Mouse (Mus musculus) liver, embryonic 11.5 days (tissue): ENCODE measurements around the gene Spag6l. TPM values are rescaled to one million over a fixed set of nuclear protein-coding genes. Genes with fewer than 3 reads are reported as not detected.
A peak's percentile ranks its signal among the peaks of the same experiment; 100 is the strongest.
"Not testable (repeated sequence)": the region's sequence is repeated elsewhere in the genome, so short reads cannot be mapped to it uniquely, and the experiment has no call there.

ENCODE experiments used
- ATAC-seq: fragments of 200-750 bp; cut with Nextera tagmentation; replicated peaks from 2 replicates; pipeline ENCODE4 v1.8.0; 2017; ENCODE audit warnings: moderate number of reproducible peaks, mild to moderate bottlenecking, moderate TSS enrichment, moderate library complexity; ENCODE audit not compliant: low FRiP score
- DNase-seq: peaks from one replicate; pipeline ENCODE4 v3.0.0-alpha.2; 2017; ENCODE audit warnings: low spot score
- H3K27ac ChIP-seq: fragments of 300-500 bp; sonication (generic); 2 replicates; pipeline ENCODE4 v1.5.1; 2014; ENCODE audit warnings: mild to moderate bottlenecking, low read depth, low read length, control low read depth
- H3K27me3 ChIP-seq: fragments of 300-500 bp; sonication (generic); replicated peaks from 2 replicates; pipeline ENCODE4 v1.6.1; 2014; ENCODE audit warnings: low read length, mixed read lengths; ENCODE audit not compliant: control insufficient read depth, insufficient read depth
- H3K36me3 ChIP-seq: fragments of 300-500 bp; sonication (generic); 2 replicates; pipeline ENCODE4 v1.6.1; 2014; ENCODE audit warnings: mild to moderate bottlenecking, low read length, moderate library complexity, mixed read lengths; ENCODE audit not compliant: control insufficient read depth, insufficient read depth
- H3K4me1 ChIP-seq: fragments of 300-500 bp; sonication (generic); replicated peaks from 2 replicates; pipeline ENCODE4 v1.6.1; 2014; ENCODE audit warnings: low read length, mixed read lengths; ENCODE audit not compliant: control insufficient read depth, insufficient read depth
- H3K4me2 ChIP-seq: fragments of 300-500 bp; sonication (generic); 2 replicates; pipeline ENCODE4 v1.6.1; 2014; ENCODE audit warnings: mild to moderate bottlenecking, control low read depth, moderate library complexity
- H3K4me3 ChIP-seq: fragments of 300-500 bp; sonication (generic); 2 replicates; pipeline ENCODE4 v1.5.1; 2014; ENCODE audit warnings: low read depth, low read length, control low read depth
- H3K9ac ChIP-seq: fragments of 300-500 bp; sonication (generic); 2 replicates; pipeline ENCODE4 v1.6.1; 2014; ENCODE audit warnings: low read depth, low read length, control low read depth
- H3K9me3 ChIP-seq: fragments of 300-500 bp; sonication (generic); 2 replicates; pipeline ENCODE4 v1.6.1; 2016; ENCODE audit warnings: low read length, inconsistent platforms, mixed read lengths; ENCODE audit not compliant: control insufficient read depth
- WGBS: fragments of 180-500 bp; shearing (Covaris S2); extraction: QIAGEN DNeasy Blood & Tissue Kit; methylation state at CpG from one replicate; pipeline ENCODE4 v1.1.7; 2014; 5-methylcytosine and 5-hydroxymethylcytosine counted together
- polyA plus RNA-seq: library from polyadenylated mRNA; unstranded; fragments of >200 nt; fragmentation: Nextera tagmentation; extraction: Ambion mirVana; gene quantifications from 2 replicates; pipeline ENCODE4 v1.2.1, GENCODE M21; 2014

Gene Spag6l
- polyA plus RNA-seq, 1 experiment from 2014 or later: not detected

- Histone ChIP-seq H3K9ac (no peak overlapping the region), H3K9me3 (no peaks in the 10 kb centered on the region), H3K27ac (no peak overlapping the region), H3K4me1 (no peaks in the 10 kb centered on the region), H3K27me3 (no peaks in the 10 kb centered on the region), H3K4me2 (no peak overlapping the region), H3K4me3 (no peak overlapping the region), H3K36me3 (no peaks in the 10 kb centered on the region)
- ATAC-seq: no peak
- WGBS: 64% methylated on average over 13 of the region's 13 CpGs
- no peak for DNase-seq
These were observed 27.6 kb upstream of the Spag6l start for GRCm38 (mm10) chr16:16856731-16857476.

GRCm38 (mm10) chr16:16856054-16856453, 26.8 kb upstream of the Spag6l start:
- H3K27ac ChIP-seq, H3K9ac ChIP-seq, H3K4me2 ChIP-seq, H3K36me3 ChIP-seq, DNase-seq, H3K9me3 ChIP-seq, H3K4me3 ChIP-seq, H3K4me1 ChIP-seq, H3K27me3 ChIP-seq, ATAC-seq: not testable (repeated sequence)
- 75% methylated on average over 9 of the region's 9 CpGs for WGBS

GRCm38 (mm10) chr16:16855541-16855940, 26.3 kb upstream of the Spag6l start:
- Histone ChIP-seq H3K4me1 (no peaks in the 10 kb centered on the region), H3K9ac (no peak overlapping the region), H3K27me3 (no peaks in the 10 kb centered on the region), H3K36me3 (no peaks in the 10 kb centered on the region), H3K4me3 (no peak overlapping the region), H3K9me3 (no peaks in the 10 kb centered on the region), H3K27ac (no peak overlapping the region), H3K4me2 (no peak overlapping the region)
- WGBS: 97% methylated on average over 1 of the region's 1 CpGs
- DNase-seq (no peak), ATAC-seq (no peak)

- H3K4me3 ChIP-seq: no peak overlapping the region
- no peaks in the 10 kb centered on the region for H3K27me3 ChIP-seq
- no peak overlapping the region for H3K4me2 ChIP-seq
- H3K36me3 ChIP-seq: no peaks in the 10 kb centered on the region
- ATAC-seq: no peak
- no peak overlapping the region for H3K27ac ChIP-seq
- 25% methylated on average over 6 of the region's 6 CpGs for WGBS
- H3K4me1 ChIP-seq: no peaks in the 10 kb centered on the region
- H3K9ac ChIP-seq: no peak overlapping the region
- no peaks in the 10 kb centered on the region for H3K9me3 ChIP-seq
- DNase-seq: no peak
These were observed 25.6 kb upstream of the Spag6l start for GRCm38 (mm10) chr16:16854836-16855235.

- Histone ChIP-seq H3K36me3 (no peaks in the 10 kb centered on the region), H3K27ac (no peak overlapping the region), H3K4me3 (no peak overlapping the region), H3K4me2 (no peak overlapping the region), H3K4me1 (no peaks in the 10 kb centered on the region), H3K9me3 (no peaks in the 10 kb centered on the region), H3K9ac (no peak overlapping the region), H3K27me3 (no peaks in the 10 kb centered on the region)
- DNase-seq (no peak), ATAC-seq (no peak)
- WGBS: 76% methylated on average over 3 of the region's 3 CpGs
These were observed 23.2 kb upstream of the Spag6l start for GRCm38 (mm10) chr16:16852411-16852810.

- ATAC-seq: no peak
- Histone ChIP-seq H3K4me1 (no peaks in the 10 kb centered on the region), H3K4me2 (no peak overlapping the region), H3K36me3 (no peaks in the 10 kb centered on the region), H3K27me3 (no peaks in the 10 kb centered on the region), H3K9me3 (no peaks in the 10 kb centered on the region), H3K4me3 (no peak overlapping the region), H3K9ac (no peak overlapping the region), H3K27ac (no peak overlapping the region)
- no peak for DNase-seq
These were observed 19.9 kb upstream of the Spag6l start for GRCm38 (mm10) chr16:16849196-16849595.

- no peaks in the 10 kb centered on the region for H3K27me3 ChIP-seq
- WGBS: 80% methylated on average over 3 of the region's 3 CpGs
- no peak overlapping the region for H3K27ac ChIP-seq
- H3K9me3 ChIP-seq: no peaks in the 10 kb centered on the region
- H3K4me3 ChIP-seq: no peak overlapping the region; the same call in 1 of the 2 replicates
- H3K36me3 ChIP-seq: no peaks in the 10 kb centered on the region
- DNase-seq (no peak), ATAC-seq (no peak)
- no peaks in the 10 kb centered on the region for H3K4me1 ChIP-seq
- peak overlapping the region; percentile 84 for H3K4me2 ChIP-seq
- H3K9ac ChIP-seq: no peak overlapping the region
These were observed 415 bp upstream of the Spag6l start for GRCm38 (mm10) chr16:16829671-16830070.

GRCm38 (mm10) chr16:16826223-16826622, 3.0 kb downstream of the Spag6l start:
- no peaks in the 10 kb centered on the region for H3K4me1 ChIP-seq
- no peak overlapping the region for H3K27ac ChIP-seq
- H3K36me3 ChIP-seq: no peaks in the 10 kb centered on the region
- DNase-seq (no peak), ATAC-seq (no peak)
- no peaks in the 10 kb centered on the region for H3K9me3 ChIP-seq
- H3K4me3 ChIP-seq: no peak overlapping the region
- no peak overlapping the region for H3K9ac ChIP-seq
- no peak overlapping the region for H3K4me2 ChIP-seq
- WGBS: 87% methylated on average over 2 of the region's 2 CpGs
- no peaks in the 10 kb centered on the region for H3K27me3 ChIP-seq

GRCm38 (mm10) chr16:16825476-16825875, 3.8 kb downstream of the Spag6l start:
- no peaks in the 10 kb centered on the region for H3K9me3 ChIP-seq

More at GRCm38 (mm10) chr16:16825476-16825875, 3.8 kb downstream of the Spag6l start:
- Histone ChIP-seq H3K36me3 (no peaks in the 10 kb centered on the region), H3K4me3 (no peak overlapping the region), H3K27ac (no peak overlapping the region), H3K27me3 (no peaks in the 10 kb centered on the region), H3K4me1 (no peaks in the 10 kb centered on the region), H3K9ac (no peak overlapping the region), H3K4me2 (no peak overlapping the region)
- WGBS: 51% methylated on average over 5 of the region's 5 CpGs
- DNase-seq: no peak
- no peak for ATAC-seq
